Mouse (Mus musculus) midbrain, embryonic 10.5 days (tissue): ENCODE data around the gene Gbgt1. TPM values are rescaled to one million over a fixed set of nuclear protein-coding genes. Genes with fewer than 3 reads are reported as not detected.
"Not testable (repeated sequence)": the region's sequence is repeated elsewhere in the genome, so short reads cannot be mapped to it uniquely, and the experiment has no call there.

Experiments used
- DNase-seq: peaks from one replicate; pipeline ENCODE4 v3.0.0-alpha.2; 2017; ENCODE audit warnings: low spot score
- H3K27ac ChIP-seq: fragments of 300-500 bp; sonication (generic); replicated peaks from 2 replicates; pipeline ENCODE4 v1.5.1; 2016; ENCODE audit warnings: mild to moderate bottlenecking
- H3K27me3 ChIP-seq: fragments of 300-500 bp; sonication (generic); 2 replicates; pipeline ENCODE4 v1.6.1; 2016; ENCODE audit warnings: low read depth, mild to moderate bottlenecking; ENCODE audit not compliant: poor library complexity, severe bottlenecking
- H3K36me3 ChIP-seq: fragments of 300-500 bp; sonication (generic); 2 replicates; pipeline ENCODE4 v1.6.1; 2016; ENCODE audit warnings: mild to moderate bottlenecking, moderate library complexity
- H3K4me1 ChIP-seq: fragments of 300-500 bp; sonication (generic); 2 replicates; pipeline ENCODE4 v1.6.1; 2016
- H3K4me3 ChIP-seq: fragments of 300-500 bp; sonication (generic); 2 replicates; pipeline ENCODE4 v1.5.1; 2016; ENCODE audit warnings: mild to moderate bottlenecking, moderate library complexity
- H3K9me3 ChIP-seq: fragments of 300-500 bp; sonication (generic); replicated peaks from 2 replicates; pipeline ENCODE4 v1.6.1; 2016; ENCODE audit warnings: mild to moderate bottlenecking
- WGBS: fragments of 180-500 bp; shearing (Covaris S2); methylation state at CpG from one replicate; pipeline ENCODE4 v1.1.7; 2016; 5-methylcytosine and 5-hydroxymethylcytosine counted together
- polyA plus RNA-seq: library from polyadenylated mRNA; unstranded; fragments of >200 nt; fragmentation: Nextera tagmentation; extraction: Ambion mirVana; gene quantifications from 2 replicates; pipeline ENCODE4 v1.2.1, GENCODE M21; 2016

Gene Gbgt1
- polyA plus RNA-seq, 1 experiment from 2014 or later = not detected

GRCm38 (mm10) chr2:28506291-28506690, 9.6 kb downstream of the Gbgt1 start:
- no peaks in the 10 kb centered on the region for H3K9me3 ChIP-seq
- no peaks in the 10 kb centered on the region for H3K36me3 ChIP-seq
- H3K27me3 ChIP-seq = peaks cover 5% of the 10 kb centered on the region
- 83% methylated on average over 6 of the region's 6 CpGs for WGBS
- H3K4me1 ChIP-seq = no peaks in the 10 kb centered on the region
- no peak overlapping the region for H3K4me3 ChIP-seq
- DNase-seq = no peak
- H3K27ac ChIP-seq = no peak overlapping the region

GRCm38 (mm10) chr2:28511600-28511999, 14.9 kb downstream of the Gbgt1 start:
- not testable (repeated sequence) for H3K9me3 ChIP-seq, DNase-seq, H3K27ac ChIP-seq, H3K36me3 ChIP-seq, H3K4me3 ChIP-seq
- peaks cover 16% of the 10 kb centered on the region for H3K27me3 ChIP-seq
- peaks cover 38% of the 10 kb centered on the region for H3K4me1 ChIP-seq
- 59% methylated on average over 5 of the region's 5 CpGs for whole genome bisulfite sequencing

DNA sequence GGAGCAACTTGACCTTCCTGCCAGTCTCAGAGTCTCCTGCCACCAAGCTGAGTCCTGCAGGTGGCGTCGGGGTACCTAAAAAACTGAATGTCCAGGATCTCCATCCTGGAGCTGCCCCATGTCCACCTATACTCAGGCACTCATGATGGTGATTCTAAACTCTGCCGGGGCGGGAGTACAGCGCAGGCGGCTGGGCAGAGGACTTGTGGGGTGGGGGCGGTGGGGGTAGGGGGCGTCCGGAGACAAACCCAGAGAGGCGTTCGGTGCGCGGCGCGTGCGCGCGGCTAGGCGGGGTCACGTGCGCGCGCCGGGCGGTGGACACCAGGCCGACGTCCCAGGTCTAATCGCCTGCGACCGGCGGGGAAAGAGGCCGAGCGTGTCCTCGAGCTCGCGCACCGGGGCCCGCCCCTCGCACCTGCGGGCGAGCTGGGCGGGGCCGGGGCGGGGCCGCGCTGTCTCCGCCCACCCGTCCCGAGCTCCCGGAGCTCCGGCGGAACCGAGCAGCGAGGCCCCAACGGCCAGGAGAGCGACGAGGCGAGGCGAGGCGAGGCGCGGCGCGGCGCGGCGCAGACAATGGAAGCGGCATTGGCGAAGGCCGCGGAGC, 16.2 kb downstream of the Gbgt1 start, which contains the start of gene Ralgds:
Gene Ralgds, plus strand, starts transcription at position 328 of the 604 bp plus-strand sequence.
- peak within 1 kb of the TSS; percentile 91 for H3K27ac ChIP-seq

GRCm38 (mm10) chr2:28513431-28514370, 17.0 kb downstream of the Gbgt1 start:
- Histone ChIP-seq H3K4me3 (peak overlapping the region; percentile 84), H3K27me3 (peaks cover 16% of the 10 kb centered on the region), H3K27ac (peak overlapping the region; percentile 91), H3K36me3 (peaks cover 14% of the 10 kb centered on the region; the same call in 1 of the 2 replicates), H3K9me3 (no peaks in the 10 kb centered on the region), H3K4me1 (peaks cover 59% of the 10 kb centered on the region)
- peak; percentile 58 for DNase-seq
- 7% methylated on average over 47 of the region's 47 CpGs for WGBS

More for the DNA sequence above, 16.2 kb downstream of the Gbgt1 start, which contains the start of gene Ralgds:
- Histone ChIP-seq H3K36me3 (peaks cover 14% of the 10 kb centered on the region; the same call in 1 of the 2 replicates), H3K9me3 (no peaks in the 10 kb centered on the region), H3K27me3 (peaks cover 16% of the 10 kb centered on the region), H3K4me3 (peak within 1 kb of the TSS; percentile 84), H3K4me1 (peaks cover 51% of the 10 kb centered on the region)
- DNase-seq = peak; percentile 78
- WGBS = under 1% methylated on average over 57 of the region's 71 CpGs

DNA sequence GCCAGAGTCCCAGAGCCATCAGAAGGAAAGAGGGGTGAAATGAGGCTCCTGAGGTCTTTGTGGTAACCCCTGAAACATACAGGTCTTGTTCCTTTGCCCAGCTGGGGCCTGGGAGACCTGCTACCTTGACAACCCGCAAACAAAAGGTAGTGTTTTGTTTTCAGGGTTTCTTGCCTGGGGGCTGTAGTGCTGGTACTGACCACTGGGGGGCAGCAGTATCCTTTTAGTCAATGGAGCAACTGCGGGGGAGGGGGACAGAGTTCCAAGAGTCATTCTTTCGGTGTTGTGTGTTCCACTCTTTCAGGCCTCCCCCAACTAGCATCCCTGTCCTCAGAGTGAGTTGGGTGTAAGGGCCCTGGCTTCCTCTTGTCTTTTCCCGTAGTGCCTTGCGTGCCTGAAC, 17.8 kb downstream of the Gbgt1 start:
- Histone ChIP-seq H3K27ac (peak overlapping the region; percentile 91), H3K27me3 (peaks cover 16% of the 10 kb centered on the region), H3K4me3 (peak overlapping the region; percentile 84), H3K36me3 (peaks cover 14% of the 10 kb centered on the region; the same call in 1 of the 2 replicates), H3K4me1 (peaks cover 62% of the 10 kb centered on the region), H3K9me3 (no peaks in the 10 kb centered on the region)
- peak; percentile 87 for DNase-seq
- 15% methylated on average over 5 of the region's 5 CpGs for WGBS

GRCm38 (mm10) chr2:28517206-28517909, 20.7 kb downstream of the Gbgt1 start:
- H3K9me3 ChIP-seq = no peaks in the 10 kb centered on the region
- H3K4me1 ChIP-seq = peaks cover 76% of the 10 kb centered on the region
- H3K36me3 ChIP-seq = peaks cover 19% of the 10 kb centered on the region
- WGBS = 42% methylated on average over 5 of the region's 5 CpGs
- 0 out of 2 replicates have a peak, but pooled peaks cover 3% of the 10 kb centered on the region for H3K27me3 ChIP-seq
- no peak overlapping the region for H3K27ac ChIP-seq
- peak; percentile 67 for DNase-seq
- H3K4me3 ChIP-seq = no peak overlapping the region

GRCm38 (mm10) chr2:28518231-28518630, 21.5 kb downstream of the Gbgt1 start:
- Histone ChIP-seq H3K4me1 (peaks cover 71% of the 10 kb centered on the region), H3K36me3 (peaks cover 22% of the 10 kb centered on the region), H3K27ac (no peak overlapping the region), H3K9me3 (no peaks in the 10 kb centered on the region), H3K27me3 (0 out of 2 replicates have a peak, but pooled peaks cover 3% of the 10 kb centered on the region), H3K4me3 (no peak overlapping the region)
- 35% methylated on average over 2 of the region's 2 CpGs for WGBS
- DNase-seq = no peak

DNA sequence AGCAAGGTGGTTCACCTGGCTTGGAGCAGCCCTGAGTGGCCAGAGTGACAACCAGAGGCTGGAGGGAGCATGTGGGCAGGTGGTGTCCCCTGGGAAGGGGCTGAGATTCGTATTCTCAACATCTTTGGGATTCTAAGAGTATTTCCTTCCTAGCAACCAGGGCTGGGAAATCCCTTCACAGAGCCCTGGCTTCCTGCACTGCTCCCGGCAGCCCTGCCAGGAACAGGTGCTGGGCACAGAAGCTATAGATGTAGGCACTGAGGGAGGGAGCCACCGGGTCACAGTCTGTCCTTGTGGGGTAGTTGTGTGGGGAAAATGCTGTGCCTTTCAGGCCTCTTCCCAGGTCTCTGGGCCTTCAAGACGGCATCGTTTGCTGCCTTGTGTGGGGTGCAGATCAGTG, 23.9 kb downstream of the Gbgt1 start:
- H3K9me3 ChIP-seq = no peaks in the 10 kb centered on the region
- no peak overlapping the region for H3K27ac ChIP-seq
- peaks cover 71% of the 10 kb centered on the region for H3K4me1 ChIP-seq
- WGBS = 66% methylated on average over 5 of the region's 5 CpGs
- H3K36me3 ChIP-seq = peaks cover 18% of the 10 kb centered on the region
- no peaks in the 10 kb centered on the region for H3K27me3 ChIP-seq
- no peak overlapping the region for H3K4me3 ChIP-seq
- DNase-seq = no peak

- WGBS = 89% methylated on average over 6 of the region's 6 CpGs
- Histone ChIP-seq H3K9me3 (no peaks in the 10 kb centered on the region), H3K4me3 (no peak overlapping the region), H3K27ac (no peak overlapping the region), H3K27me3 (no peaks in the 10 kb centered on the region), H3K4me1 (peaks cover 74% of the 10 kb centered on the region), H3K36me3 (peaks cover 15% of the 10 kb centered on the region)
- DNase-seq = no peak
These were observed 25.0 kb downstream of the Gbgt1 start for GRCm38 (mm10) chr2:28521571-28522151.

- Histone ChIP-seq H3K4me1 (peaks cover 73% of the 10 kb centered on the region), H3K27me3 (no peaks in the 10 kb centered on the region), H3K4me3 (no peak overlapping the region), H3K27ac (no peak overlapping the region), H3K9me3 (no peaks in the 10 kb centered on the region), H3K36me3 (peaks cover 15% of the 10 kb centered on the region)
- 87% methylated on average over 4 of the region's 4 CpGs for WGBS
- no peak for DNase-seq
These were observed 25.5 kb downstream of the Gbgt1 start for GRCm38 (mm10) chr2:28522166-28522565.

GRCm38 (mm10) chr2:28523643-28524117, 27.0 kb downstream of the Gbgt1 start:
- DNase-seq = peak; percentile 46
- Histone ChIP-seq H3K27me3 (no peaks in the 10 kb centered on the region), H3K4me3 (no peak overlapping the region; the same call in 1 of the 2 replicates), H3K36me3 (peaks cover 9% of the 10 kb centered on the region), H3K27ac (peak overlapping the region; percentile 67), H3K9me3 (no peaks in the 10 kb centered on the region), H3K4me1 (peaks cover 73% of the 10 kb centered on the region)
- 13% methylated on average over 5 of the region's 5 CpGs for WGBS

DNA sequence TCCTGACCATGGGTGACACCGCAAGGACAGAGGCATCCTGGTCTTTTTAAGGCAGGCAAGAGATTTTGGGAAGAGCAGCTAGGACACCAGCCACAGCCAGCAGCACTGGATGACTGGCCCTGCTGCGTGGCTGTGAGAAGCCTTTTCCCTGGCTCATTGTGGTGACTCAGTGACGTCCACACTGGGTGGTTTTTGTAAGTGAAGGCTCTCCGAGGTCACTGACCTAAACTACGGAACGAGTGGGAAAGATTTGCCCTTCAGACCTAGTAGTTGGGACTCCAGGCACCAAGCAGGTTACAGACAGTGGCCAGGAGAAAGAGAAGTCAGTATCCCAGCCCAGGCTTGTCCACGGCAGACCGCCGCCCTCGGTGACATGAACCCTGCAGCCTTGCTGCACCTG, 27.7 kb downstream of the Gbgt1 start:
- Histone ChIP-seq H3K27ac (peak overlapping the region; percentile 81; the same call in 1 of the 2 replicates), H3K9me3 (no peaks in the 10 kb centered on the region), H3K4me3 (no peak overlapping the region), H3K36me3 (peaks cover 9% of the 10 kb centered on the region), H3K4me1 (peaks cover 75% of the 10 kb centered on the region), H3K27me3 (no peaks in the 10 kb centered on the region)
- WGBS = 82% methylated on average over 10 of the region's 10 CpGs
- no peak for DNase-seq
